Mouse (Mus musculus) embryonic stem cell, embryonic (primary cell): ENCODE data around the gene Nos1.

Source experiments
- CTCF ChIA-PET, 4 experiments: fragments of 300-600 bp in 2 of 4; fragments of 350-600 bp in 2 of 4; sonication (Branson Sonifier 250); formaldehyde crosslinking; loops; one replicate each; lab custom pipeline; 2022; ENCODE audit warnings: inconsistent platforms in 2 of 4; lab: Charles Lee
- POLR2A ChIA-PET, 4 experiments: fragments of 300-600 bp in 2 of 4; fragments of 350-600 bp in 2 of 4; sonication (Branson Sonifier 250); formaldehyde crosslinking; loops; one replicate each; lab custom pipeline; 2022; ENCODE audit warnings: antibody characterized with exemption in 4 of 4, inconsistent platforms in 1 of 4; lab: Charles Lee

The Nos1 gene

GRCm38 (mm10) chr5:117823811-117824210 is 43.0 kb downstream of the Nos1 start:
- POLR2A ChIA-PET = interaction anchor here (0.7 to 1.4 kb wide), 12 partner anchors 13 to 393 kb away, joined by 3 to 6 read pairs (median 4); partner anchors contain the start of gene Fbxo21 (in 1 of the 4)

GRCm38 (mm10) chr5:117824486-117824885 is 43.7 kb downstream of the Nos1 start:
- CTCF ChIA-PET = interaction anchor here (0.6 to 3.7 kb wide), 84 partner anchors 10 to 730 kb away, joined by 3 to 34 read pairs (median 4); no protein-coding TSS in a partner anchor
- POLR2A ChIA-PET = interaction anchor here (0.6 to 1.4 kb wide), 14 partner anchors 12 to 394 kb away, joined by 3 to 6 read pairs (median 4); partner anchors contain the start of gene Fbxo21 (in 1 of the 4)

More at GRCm38 (mm10) chr5:117823811-117824210, 43.0 kb downstream of the Nos1 start:
- CTCF ChIA-PET = interaction anchor here (0.5 to 3.7 kb wide), 83 partner anchors 9 to 1193 kb away, joined by 3 to 34 read pairs (median 4); no protein-coding TSS in a partner anchor

- ChIA-PET CTCF (interaction anchor here (0.5 to 3.7 kb wide), 22 partner anchors 12 to 622 kb away, joined by 3 to 34 read pairs (median 5); no protein-coding TSS in a partner anchor), POLR2A (interaction anchor here in 1 of 4 experiments (0.7 kb wide), 2 partner anchors 11 to 258 kb away, joined by 3 to 4 read pairs; no protein-coding TSS in a partner anchor)
Observed at GRCm38 (mm10) chr5:117825336-117825735, 44.5 kb downstream of the Nos1 start.

- POLR2A ChIA-PET = no interaction called here
- CTCF ChIA-PET = interaction anchor here in 3 of 4 experiments (0.6 to 1.2 kb wide), 3 partner anchors 9 to 111 kb away, joined by 3 to 10 read pairs (median 4); no protein-coding TSS in a partner anchor
Observed at GRCm38 (mm10) chr5:117827366-117827765, 46.5 kb downstream of the Nos1 start.

GRCm38 (mm10) chr5:117836930-117837329 is 56.1 kb downstream of the Nos1 start:
- CTCF ChIA-PET = interaction anchor here (0.5 to 2.5 kb wide), 48 partner anchors 9 to 1769 kb away, joined by 3 to 16 read pairs (median 4); no protein-coding TSS in a partner anchor
- POLR2A ChIA-PET = interaction anchor here in 1 of 4 experiments (1.5 kb wide), 1 partner anchor 13 kb away, joined by 4 read pairs; no protein-coding TSS in a partner anchor

- POLR2A ChIA-PET = no interaction called here
- CTCF ChIA-PET = interaction anchor here in 2 of 4 experiments (0.6 to 2.5 kb wide), 16 partner anchors 13 to 328 kb away, joined by 3 to 14 read pairs (median 6); no protein-coding TSS in a partner anchor
Observed at GRCm38 (mm10) chr5:117837731-117838130, 56.9 kb downstream of the Nos1 start.

GRCm38 (mm10) chr5:117839501-117839900 is 58.7 kb downstream of the Nos1 start:
- POLR2A ChIA-PET = no interaction called here
- CTCF ChIA-PET = interaction anchor here in 3 of 4 experiments (0.9 to 1.3 kb wide), 4 partner anchors 16 to 562 kb away, joined by 3 to 5 read pairs (median 4); no protein-coding TSS in a partner anchor

- ChIA-PET POLR2A (interaction anchor here in 1 of 4 experiments (0.5 to 0.6 kb wide), 2 partner anchors 36 to 949 kb away, joined by 3 to 6 read pairs; no protein-coding TSS in a partner anchor), CTCF (interaction anchor here in 2 of 4 experiments (0.7 to 1.2 kb wide), 2 partner anchors 107 to 331 kb away, joined by 3 to 4 read pairs; no protein-coding TSS in a partner anchor)
Observed at GRCm38 (mm10) chr5:117840203-117840602, 59.4 kb downstream of the Nos1 start.

GRCm38 (mm10) chr5:117840988-117841387 is 60.2 kb downstream of the Nos1 start:
- POLR2A ChIA-PET = interaction anchor here in 1 of 4 experiments (0.5 to 0.7 kb wide), 3 partner anchors 35 to 948 kb away, joined by 3 to 6 read pairs (median 3); no protein-coding TSS in a partner anchor
- CTCF ChIA-PET = interaction anchor here in 1 of 4 experiments (0.9 to 2.9 kb wide), 3 partner anchors 60 to 638 kb away, joined by 3 to 11 read pairs (median 3); no protein-coding TSS in a partner anchor

- ChIA-PET CTCF (interaction anchor here (0.5 to 2.9 kb wide), 24 partner anchors 11 to 637 kb away, joined by 3 to 14 read pairs (median 4); no protein-coding TSS in a partner anchor), POLR2A (interaction anchor here (0.6 to 1.8 kb wide), 8 partner anchors 11 to 184 kb away, joined by 3 to 5 read pairs (median 3); no protein-coding TSS in a partner anchor)
Observed at GRCm38 (mm10) chr5:117841651-117842347, 61.0 kb downstream of the Nos1 start.

- ChIA-PET POLR2A (interaction anchor here in 3 of 4 experiments (0.7 to 1.8 kb wide), 10 partner anchors 10 to 183 kb away, joined by 3 to 5 read pairs (median 3); no protein-coding TSS in a partner anchor), CTCF (interaction anchor here (0.5 to 2.9 kb wide), 23 partner anchors 13 to 1463 kb away, joined by 3 to 14 read pairs (median 3); no protein-coding TSS in a partner anchor)
Observed at GRCm38 (mm10) chr5:117842699-117843098, 61.9 kb downstream of the Nos1 start.

GRCm38 (mm10) chr5:117844611-117845010 is 63.8 kb downstream of the Nos1 start:
- POLR2A ChIA-PET = interaction anchor here in 2 of 4 experiments (0.6 to 0.7 kb wide), 2 partner anchors 28 to 269 kb away, joined by 3 read pairs; no protein-coding TSS in a partner anchor
- CTCF ChIA-PET = interaction anchor here in 2 of 4 experiments (0.6 to 1.2 kb wide), 6 partner anchors 9 to 224 kb away, joined by 3 to 5 read pairs (median 4); no protein-coding TSS in a partner anchor

- CTCF ChIA-PET = no interaction called here
- POLR2A ChIA-PET = interaction anchor here in 1 of 4 experiments (0.6 kb wide), 1 partner anchor 107 kb away, joined by 3 read pairs; no protein-coding TSS in a partner anchor
Observed at GRCm38 (mm10) chr5:117850474-117850873, 69.6 kb downstream of the Nos1 start.

- ChIA-PET POLR2A (interaction anchor here in 1 of 4 experiments (0.6 kb wide), 2 partner anchors 103 to 561 kb away, joined by 3 to 6 read pairs; no protein-coding TSS in a partner anchor), CTCF (interaction anchor here in 3 of 4 experiments (0.6 to 1.3 kb wide), 7 partner anchors 9 to 337 kb away, joined by 3 to 6 read pairs (median 4); no protein-coding TSS in a partner anchor)
Observed at GRCm38 (mm10) chr5:117853741-117854140, 72.9 kb downstream of the Nos1 start.

GRCm38 (mm10) chr5:117864588-117865300 is 83.9 kb downstream of the Nos1 start:
- POLR2A ChIA-PET = interaction anchor here in 3 of 4 experiments (0.6 to 1.1 kb wide), 5 partner anchors 12 to 937 kb away, joined by 3 to 6 read pairs (median 4); no protein-coding TSS in a partner anchor
- CTCF ChIA-PET = interaction anchor here (0.6 to 1.5 kb wide), 7 partner anchors 23 to 949 kb away, joined by 3 to 5 read pairs (median 3); no protein-coding TSS in a partner anchor

GRCm38 (mm10) chr5:117865876-117866275 is 85.0 kb downstream of the Nos1 start:
- CTCF ChIA-PET = interaction anchor here in 3 of 4 experiments (0.5 to 1.2 kb wide), 4 partner anchors 75 to 356 kb away, joined by 3 to 5 read pairs (median 3); no protein-coding TSS in a partner anchor
- POLR2A ChIA-PET = interaction anchor here in 3 of 4 experiments (0.7 to 1.3 kb wide), 4 partner anchors 11 to 28 kb away, joined by 3 to 5 read pairs (median 4); no protein-coding TSS in a partner anchor

- ChIA-PET CTCF (interaction anchor here in 2 of 4 experiments (1.0 kb wide), 2 partner anchors 75 kb away, joined by 3 read pairs; no protein-coding TSS in a partner anchor), POLR2A (interaction anchor here in 1 of 4 experiments (0.6 kb wide), 1 partner anchor 768 kb away, joined by 4 read pairs; no protein-coding TSS in a partner anchor)
Observed at GRCm38 (mm10) chr5:117871614-117872013, 90.8 kb downstream of the Nos1 start.
